Mouse (Mus musculus): ENCODE data around the gene Zfp771. TPM values are rescaled to one million over a fixed set of nuclear protein-coding genes. Genes with fewer than 3 reads are reported as not detected.

Zfp771 gene
- polyA plus RNA-seq, 1 experiment from 2014 or later = 54.9 TPM

DNA sequence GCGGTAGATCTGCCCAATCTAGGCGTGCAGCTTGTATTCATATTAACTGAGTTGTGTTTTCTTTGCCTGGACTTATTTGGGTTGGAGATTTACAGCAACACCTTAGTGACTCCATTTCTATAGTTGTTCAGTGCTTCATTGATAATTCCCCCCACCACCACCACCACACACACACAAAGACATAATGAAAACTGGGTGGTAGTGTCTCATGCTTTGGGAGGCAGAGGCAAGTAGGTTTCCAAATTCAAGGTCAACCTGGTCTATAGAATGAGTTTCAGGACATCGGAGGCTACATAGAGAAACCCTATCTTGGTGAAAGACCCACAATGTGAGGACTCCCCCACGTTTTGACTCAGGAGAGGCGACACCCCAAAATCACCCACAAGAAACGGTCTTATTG lies 19.5 kb upstream of the Zfp771 start:
- no peaks in the 10 kb centered on the region for H3K4me1 ChIP-seq (ENCODE audit: control insufficient read depth, insufficient read depth, low read length)

DNA sequence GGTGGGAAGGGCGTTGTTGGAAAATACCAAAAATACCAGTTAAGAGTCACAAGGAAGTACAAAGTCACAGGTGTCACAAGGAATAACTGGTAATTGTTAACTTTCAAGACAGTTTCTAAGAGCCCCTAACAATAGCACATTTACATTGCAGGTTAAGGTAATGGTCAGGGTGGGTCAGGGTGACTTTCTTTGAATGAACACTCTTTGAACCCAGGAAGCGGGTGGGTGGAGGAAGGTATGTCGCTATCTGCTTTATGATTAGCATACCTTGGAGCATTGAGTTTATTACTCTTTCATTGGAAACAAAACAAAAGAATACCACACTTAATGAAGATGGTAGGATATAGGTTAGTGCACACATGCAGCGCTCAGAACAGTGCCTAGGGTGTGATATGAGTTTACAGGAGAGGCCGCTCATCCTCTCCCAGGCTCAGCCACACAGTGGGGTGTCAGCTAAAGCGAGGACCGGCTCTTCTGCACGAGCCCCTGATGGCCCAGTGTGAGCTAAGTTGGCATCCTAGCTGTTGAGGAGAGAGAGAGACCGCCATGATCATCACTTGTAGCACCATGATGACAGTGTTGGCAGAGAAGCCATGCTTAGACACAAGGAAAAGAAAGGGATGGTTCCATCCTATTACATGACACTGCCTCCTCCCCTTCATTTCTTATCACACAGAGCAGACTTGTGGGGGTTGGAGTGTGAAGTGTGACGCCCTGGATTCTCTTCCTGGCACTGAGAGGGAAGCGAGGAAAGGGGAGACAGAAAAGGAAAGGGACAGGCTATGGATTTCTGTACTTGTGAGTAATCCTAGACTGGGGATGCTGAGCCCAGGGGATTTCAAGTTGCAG lies 18.7 kb upstream of the Zfp771 start:
- H3K4me2 ChIP-seq (replicated peaks; ENCODE audit: low read depth, low read length) = no peak overlapping the region
- H3K27ac ChIP-seq (ENCODE audit: low read length) = no peak overlapping the region
- peaks cover 4% of the 10 kb centered on the region; the same call in 1 of the 2 replicates for H3K4me1 ChIP-seq (ENCODE audit: control insufficient read depth, insufficient read depth, low read length)
- no peak overlapping the region for H3K4me3 ChIP-seq (ENCODE audit: low read depth, low read length)
- H3K36me3 ChIP-seq (ENCODE audit: control insufficient read depth, insufficient read depth, low read length) = peaks cover 10% of the 10 kb centered on the region; the same call in 1 of the 2 replicates
- no peak for ATAC-seq (ENCODE audit: insufficient number of reproducible peaks, insufficient read depth, low FRiP score, low read depth)
- no peak overlapping the region for H3K9ac ChIP-seq (replicated peaks; ENCODE audit: low read depth, low read length)
- no peaks in the 10 kb centered on the region for H3K27me3 ChIP-seq (ENCODE audit: control insufficient read depth, insufficient read depth, low read length)
- 75% methylated on average over 11 of the region's 11 CpGs for WGBS
- no peaks in the 10 kb centered on the region for H3K9me3 ChIP-seq (ENCODE audit: control insufficient read depth, low read depth, low read length)

More for the DNA sequence above, 19.5 kb upstream of the Zfp771 start:
- Histone ChIP-seq H3K36me3 (ENCODE audit: control insufficient read depth, insufficient read depth, low read length) (peaks cover 5% of the 10 kb centered on the region; the same call in 1 of the 2 replicates), H3K27me3 (ENCODE audit: control insufficient read depth, insufficient read depth, low read length) (no peaks in the 10 kb centered on the region), H3K4me3 (ENCODE audit: low read depth, low read length) (no peak overlapping the region), H3K9me3 (ENCODE audit: control insufficient read depth, low read depth, low read length) (no peaks in the 10 kb centered on the region), H3K9ac (replicated peaks; ENCODE audit: low read depth, low read length) (no peak overlapping the region), H3K4me2 (replicated peaks; ENCODE audit: low read depth, low read length) (no peak overlapping the region), H3K27ac (ENCODE audit: low read length) (no peak overlapping the region)
- ATAC-seq (ENCODE audit: insufficient number of reproducible peaks, insufficient read depth, low FRiP score, low read depth) = no peak
- 88% methylated on average over 6 of the region's 6 CpGs for WGBS

DNA sequence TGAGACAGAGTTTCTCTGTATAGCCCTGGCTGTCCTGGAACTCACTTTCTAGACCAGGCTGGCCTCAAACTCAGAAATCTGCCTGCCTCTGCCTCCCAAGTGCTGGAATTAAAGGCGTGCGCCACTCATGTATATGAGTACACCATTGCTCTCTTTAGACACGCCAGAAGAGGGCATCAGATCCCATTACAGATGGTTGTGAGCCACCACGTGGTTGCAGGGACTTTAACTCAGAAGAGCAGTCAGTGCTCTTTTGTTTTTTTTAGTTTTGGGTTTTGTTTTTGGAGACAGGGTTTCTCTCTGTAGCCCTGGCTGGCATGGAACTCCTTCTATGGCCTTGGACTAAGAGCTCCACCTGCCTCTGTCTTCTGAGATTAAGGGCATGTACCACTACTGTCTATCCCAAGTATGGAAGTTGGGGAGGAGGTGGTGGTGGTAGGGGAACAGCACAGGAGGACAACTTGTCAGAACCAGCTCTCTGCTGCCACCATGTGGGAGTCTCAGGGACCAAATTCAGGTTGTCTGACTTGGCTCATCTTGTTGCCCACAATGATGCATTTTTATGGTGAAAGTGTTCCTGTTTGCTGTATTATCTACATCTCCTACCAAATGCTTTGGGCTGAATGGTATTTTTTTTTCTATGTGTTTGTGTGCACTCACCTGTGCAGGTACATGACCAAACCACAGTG lies 15.3 kb upstream of the Zfp771 start:
- H3K4me2 ChIP-seq (replicated peaks; ENCODE audit: low read depth, low read length) = no peak overlapping the region
- WGBS = 64% methylated on average over 4 of the region's 4 CpGs
- no peak for ATAC-seq (ENCODE audit: insufficient number of reproducible peaks, insufficient read depth, low FRiP score, low read depth)
- no peak overlapping the region for H3K9ac ChIP-seq (replicated peaks; ENCODE audit: low read depth, low read length)
- no peaks in the 10 kb centered on the region for H3K27me3 ChIP-seq (ENCODE audit: control insufficient read depth, insufficient read depth, low read length)
- H3K36me3 ChIP-seq (ENCODE audit: control insufficient read depth, insufficient read depth, low read length) = peaks cover 20% of the 10 kb centered on the region
- no peak overlapping the region for H3K27ac ChIP-seq (ENCODE audit: low read length)
- H3K4me1 ChIP-seq (ENCODE audit: control insufficient read depth, insufficient read depth, low read length) = peaks cover 18% of the 10 kb centered on the region; the same call in 1 of the 2 replicates
- no peak overlapping the region for H3K4me3 ChIP-seq (ENCODE audit: low read depth, low read length)
- H3K9me3 ChIP-seq (ENCODE audit: control insufficient read depth, low read depth, low read length) = no peaks in the 10 kb centered on the region

DNA sequence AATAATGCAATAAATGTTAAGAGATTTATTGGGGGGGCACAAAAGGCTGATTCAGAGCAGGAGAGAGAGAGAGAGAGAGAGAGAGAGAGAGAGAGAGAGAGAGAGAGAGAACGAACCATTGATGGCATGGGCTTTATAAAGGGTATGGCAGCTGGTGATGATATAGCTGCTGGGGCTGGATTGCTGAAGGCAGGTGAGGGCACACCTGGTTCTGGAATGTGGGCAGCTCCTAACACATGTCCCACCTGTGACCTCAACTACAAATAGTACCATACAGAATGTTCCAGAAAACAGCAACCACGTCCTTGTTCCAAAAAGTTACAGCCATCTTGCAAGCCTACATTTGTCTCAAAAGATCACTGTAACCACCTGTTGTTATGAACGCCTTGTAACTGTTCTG lies 12.7 kb upstream of the Zfp771 start:
- H3K4me1 ChIP-seq (ENCODE audit: control insufficient read depth, insufficient read depth, low read length) = peaks cover 22% of the 10 kb centered on the region; the same call in 1 of the 2 replicates
- H3K9me3 ChIP-seq (ENCODE audit: control insufficient read depth, low read depth, low read length) = no peaks in the 10 kb centered on the region
- no peaks in the 10 kb centered on the region for H3K27me3 ChIP-seq (ENCODE audit: control insufficient read depth, insufficient read depth, low read length)
- H3K36me3 ChIP-seq (ENCODE audit: control insufficient read depth, insufficient read depth, low read length) = peaks cover 38% of the 10 kb centered on the region
- H3K9ac ChIP-seq (replicated peaks; ENCODE audit: low read depth, low read length) = peak overlapping the region; percentile 74; the same call in 1 of the 2 replicates
- 46% methylated on average over 3 of the region's 3 CpGs for WGBS
- peak overlapping the region; percentile 98; the same call in 1 of the 2 replicates for H3K27ac ChIP-seq (ENCODE audit: low read length)
- H3K4me3 ChIP-seq (ENCODE audit: low read depth, low read length) = peak overlapping the region; percentile 74
- no peak for ATAC-seq (ENCODE audit: insufficient number of reproducible peaks, insufficient read depth, low FRiP score, low read depth)
- H3K4me2 ChIP-seq (replicated peaks; ENCODE audit: low read depth, low read length) = peak overlapping the region; percentile 76

DNA sequence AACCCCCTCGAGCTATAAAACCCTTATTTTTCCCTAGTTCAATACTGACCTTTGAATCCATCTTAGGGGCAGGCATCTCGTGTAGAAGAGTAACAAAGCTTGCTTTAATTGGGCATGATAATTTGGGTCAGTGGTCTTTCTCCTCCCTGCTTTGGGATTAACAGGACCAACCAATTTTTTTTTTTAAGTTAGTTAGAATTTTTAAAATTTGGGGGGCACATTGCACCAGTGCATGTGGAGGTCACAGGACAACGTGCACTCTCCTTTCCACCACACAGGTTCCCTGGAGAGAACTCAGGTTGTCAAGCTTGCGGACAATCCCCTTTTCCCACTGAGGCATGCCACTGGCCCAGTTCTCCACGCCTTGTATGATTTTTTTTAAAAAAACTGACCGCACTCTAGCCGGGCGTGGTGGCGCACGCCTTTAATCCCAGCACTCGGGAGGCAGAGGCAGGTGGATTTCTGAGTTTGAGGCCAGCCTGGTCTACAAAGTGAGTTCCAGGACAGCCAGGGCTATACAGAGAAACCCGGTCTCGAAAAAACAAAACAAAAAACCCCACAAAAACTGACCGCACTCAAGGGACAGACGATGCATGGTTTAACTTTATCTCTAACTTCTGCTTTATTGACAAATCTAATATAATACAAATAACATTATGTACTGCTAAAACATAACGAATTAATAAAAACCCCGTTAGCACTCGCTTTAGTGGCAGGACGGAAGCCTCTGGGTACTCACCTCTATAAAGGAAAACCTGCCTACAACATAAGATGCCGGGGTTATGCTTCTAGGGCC lies 12.1 kb upstream of the Zfp771 start:
- H3K4me1 ChIP-seq (ENCODE audit: control insufficient read depth, insufficient read depth, low read length) = peaks cover 22% of the 10 kb centered on the region; the same call in 1 of the 2 replicates
- peak overlapping the region; percentile 76 for H3K4me2 ChIP-seq (replicated peaks; ENCODE audit: low read depth, low read length)
- peaks cover 44% of the 10 kb centered on the region for H3K36me3 ChIP-seq (ENCODE audit: control insufficient read depth, insufficient read depth, low read length)
- no peaks in the 10 kb centered on the region for H3K9me3 ChIP-seq (ENCODE audit: control insufficient read depth, low read depth, low read length)
- H3K27ac ChIP-seq (ENCODE audit: low read length) = peak overlapping the region; percentile 98
- peak overlapping the region; percentile 74 for H3K4me3 ChIP-seq (ENCODE audit: low read depth, low read length)
- no peaks in the 10 kb centered on the region for H3K27me3 ChIP-seq (ENCODE audit: control insufficient read depth, insufficient read depth, low read length)
- ATAC-seq (ENCODE audit: insufficient number of reproducible peaks, insufficient read depth, low FRiP score, low read depth) = no peak
- H3K9ac ChIP-seq (replicated peaks; ENCODE audit: low read depth, low read length) = peak overlapping the region; percentile 74
- WGBS = 5% methylated on average over 20 of the region's 20 CpGs

DNA sequence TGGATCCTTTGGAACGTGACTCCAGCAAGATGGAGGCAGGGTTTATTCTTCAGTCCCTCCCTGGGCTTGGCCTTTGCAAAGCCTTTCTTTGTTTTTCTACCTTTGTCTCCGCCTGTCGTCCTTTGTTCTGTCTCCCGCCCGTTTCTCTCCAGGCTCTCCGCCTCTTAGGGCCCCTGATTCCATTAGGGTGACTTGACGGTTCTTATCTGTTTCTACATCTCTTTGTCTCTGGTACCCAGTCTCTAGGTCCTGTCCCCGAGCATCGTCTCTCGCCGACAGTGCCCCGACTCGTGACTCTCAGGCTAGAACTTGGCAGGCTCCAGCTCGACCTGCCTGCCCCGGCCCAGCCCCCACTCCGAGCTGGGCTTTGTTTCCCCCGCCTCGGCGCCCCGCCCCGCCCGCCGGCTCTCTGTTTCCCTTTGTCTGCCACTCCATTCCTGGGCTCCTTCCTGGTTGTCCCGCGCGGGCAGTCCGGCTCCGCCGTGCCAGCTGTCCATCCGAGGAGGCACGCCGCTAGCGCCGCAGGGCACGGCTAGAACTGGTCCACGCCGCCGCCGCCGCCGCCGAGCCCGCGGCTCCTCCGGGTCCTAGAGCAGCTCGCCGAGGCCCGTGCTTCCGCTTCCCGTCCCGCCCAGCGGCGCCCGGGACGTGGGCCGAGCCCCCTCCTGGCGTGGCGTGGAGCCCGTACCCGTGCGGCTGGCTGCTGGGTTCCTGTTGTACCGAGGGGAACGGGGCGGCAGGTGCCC lies 11.3 kb upstream of the Zfp771 start, which contains the start of the genes Zfp553 and Sept1:
TSS of gene Zfp553 (plus strand) at position 440 of the 746 bp plus-strand sequence.
TSS of gene Sept1 (minus strand) at position 509 of the 746 bp plus-strand sequence.
- peak within 1 kb of the TSS; percentile 76 for H3K4me2 ChIP-seq (replicated peaks; ENCODE audit: low read depth, low read length)
- WGBS = under 1% methylated on average over 64 of the region's 64 CpGs
- peak; percentile 92 for ATAC-seq (ENCODE audit: insufficient number of reproducible peaks, insufficient read depth, low FRiP score, low read depth)
- no peaks in the 10 kb centered on the region for H3K9me3 ChIP-seq (ENCODE audit: control insufficient read depth, low read depth, low read length)
- peak within 1 kb of the TSS; percentile 74 for H3K9ac ChIP-seq (replicated peaks; ENCODE audit: low read depth, low read length)
- H3K27me3 ChIP-seq (ENCODE audit: control insufficient read depth, insufficient read depth, low read length) = no peaks in the 10 kb centered on the region
- H3K36me3 ChIP-seq (ENCODE audit: control insufficient read depth, insufficient read depth, low read length) = peaks cover 52% of the 10 kb centered on the region
- H3K4me1 ChIP-seq (ENCODE audit: control insufficient read depth, insufficient read depth, low read length) = peaks cover 22% of the 10 kb centered on the region; the same call in 1 of the 2 replicates
- peak within 1 kb of the TSS; percentile 98 for H3K27ac ChIP-seq (ENCODE audit: low read length)
- peak within 1 kb of the TSS; percentile 74 for H3K4me3 ChIP-seq (ENCODE audit: low read depth, low read length)

DNA sequence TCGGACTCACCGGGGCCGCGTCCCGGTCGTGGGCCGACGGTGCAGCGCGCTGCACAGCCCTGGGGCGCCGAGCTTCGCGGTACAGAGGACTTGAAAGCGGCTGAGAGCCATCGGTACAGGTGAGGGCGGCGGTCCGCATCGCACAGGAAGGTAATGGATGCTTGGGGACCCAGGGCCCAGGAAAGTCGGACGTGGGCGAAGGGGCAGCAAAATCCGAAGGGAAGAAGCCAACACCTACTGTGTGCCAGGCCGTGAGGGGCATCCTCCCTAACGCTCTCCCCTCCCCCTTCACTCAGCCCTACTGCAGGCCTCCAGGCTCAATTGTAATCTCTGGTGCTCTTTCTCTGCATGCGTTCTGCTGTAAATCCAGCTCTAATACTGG lies 10.7 kb upstream of the Zfp771 start:
- Histone ChIP-seq H3K4me1 (ENCODE audit: control insufficient read depth, insufficient read depth, low read length) (peaks cover 22% of the 10 kb centered on the region; the same call in 1 of the 2 replicates), H3K9me3 (ENCODE audit: control insufficient read depth, low read depth, low read length) (no peaks in the 10 kb centered on the region), H3K27me3 (ENCODE audit: control insufficient read depth, insufficient read depth, low read length) (no peaks in the 10 kb centered on the region), H3K36me3 (ENCODE audit: control insufficient read depth, insufficient read depth, low read length) (peaks cover 57% of the 10 kb centered on the region), H3K9ac (replicated peaks; ENCODE audit: low read depth, low read length) (peak overlapping the region; percentile 74), H3K4me3 (ENCODE audit: low read depth, low read length) (peak overlapping the region; percentile 74), H3K4me2 (replicated peaks; ENCODE audit: low read depth, low read length) (peak overlapping the region; percentile 45), H3K27ac (ENCODE audit: low read length) (peak overlapping the region; percentile 98)
- WGBS = under 1% methylated on average over 27 of the region's 27 CpGs
- ATAC-seq (ENCODE audit: insufficient number of reproducible peaks, insufficient read depth, low FRiP score, low read depth) = peak; percentile 50; the same call in 1 of the 2 replicates
